Mouse (Mus musculus): ENCODE measurements around the gene Gm8362. TPM values are rescaled to one million over a fixed set of nuclear protein-coding genes. Genes with fewer than 3 reads are reported as not detected.
"Not testable (repeated sequence)": the region's sequence is repeated elsewhere in the genome, so short reads cannot be mapped to it uniquely, and the experiment has no call there.

Gene Gm8362
- total RNA-seq (2014; rRNA removed): not detected in 2 replicates
- not detected in 2 replicates for polyA plus RNA-seq (2015; fragmentation: Nextera tagmentation; extraction: Ambion mirVana)

DNA sequence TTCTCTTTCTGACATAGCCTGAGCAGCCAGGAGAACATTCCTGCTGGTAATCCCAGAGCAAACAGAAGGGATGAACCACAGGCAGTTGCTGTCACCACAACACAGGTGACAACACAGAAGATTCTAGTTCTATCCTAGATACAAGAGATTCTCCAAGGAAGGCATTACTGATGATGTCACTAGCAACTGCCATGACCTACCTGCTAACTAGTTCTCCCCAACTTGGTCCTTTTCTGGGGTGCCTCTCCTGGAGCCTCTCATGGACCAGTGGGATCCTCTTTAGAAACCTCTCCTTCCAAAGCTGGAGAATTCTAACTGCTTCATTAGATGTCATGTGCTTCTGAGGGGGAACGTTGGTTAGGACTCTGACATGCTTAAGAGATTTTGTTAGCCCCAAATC is at the start of gene Gm8362:
Gene Gm8362 (minus strand): TSS at position 101 of the 400 bp plus-strand sequence.
- not testable (repeated sequence) for ATAC-seq; H3K27me3 ChIP-seq (ENCODE audit: insufficient read depth, low read length)
- no CpG with 5 or more reads among the region's 1 CpGs for WGBS

DNA sequence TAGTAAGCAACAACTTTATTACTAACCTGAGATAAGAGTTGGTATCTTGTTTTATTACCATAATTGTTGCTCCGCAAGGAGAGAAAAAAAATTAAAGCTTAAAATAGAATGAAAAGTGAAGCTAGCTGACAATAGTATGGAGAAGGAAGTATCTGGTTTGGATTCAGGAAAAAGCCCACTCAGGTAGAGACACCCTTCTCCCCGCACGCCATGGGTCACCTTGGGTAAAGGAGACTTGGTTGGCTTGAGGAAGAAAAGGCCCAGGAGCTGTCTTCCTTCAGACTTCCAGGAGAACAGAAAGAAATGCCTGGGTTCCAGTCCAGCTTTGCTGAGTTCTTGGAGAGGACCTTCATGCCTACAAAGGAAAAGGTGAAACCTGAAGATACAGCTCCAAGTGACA is 49.1 kb upstream of the Gm8362 start:
- not testable (repeated sequence) for H3K27ac ChIP-seq; DNase-seq (ENCODE audit: low spot score); H3K36me3 ChIP-seq (ENCODE audit: insufficient read depth, low read length); ATAC-seq; H3K4me1 ChIP-seq (ENCODE audit: insufficient read depth, low read length); H3K9ac ChIP-seq (replicated peaks; ENCODE audit: low read length); H3K4me3 ChIP-seq (ENCODE audit: low read length); H3K27me3 ChIP-seq (ENCODE audit: insufficient read depth, low read length); H3K4me2 ChIP-seq (ENCODE audit: low read depth, low read length); H3K9me3 ChIP-seq (ENCODE audit: low read length)
- 93% methylated on average over 3 of the region's 3 CpGs for WGBS

More for the DNA sequence above, at the start of gene Gm8362:
- H3K27ac ChIP-seq; DNase-seq (ENCODE audit: low spot score); H3K9me3 ChIP-seq (ENCODE audit: low read length); H3K4me3 ChIP-seq (ENCODE audit: low read length); H3K4me2 ChIP-seq (ENCODE audit: low read depth, low read length); H3K4me1 ChIP-seq (ENCODE audit: insufficient read depth, low read length); H3K9ac ChIP-seq (replicated peaks; ENCODE audit: low read length); H3K36me3 ChIP-seq (ENCODE audit: insufficient read depth, low read length): not testable (repeated sequence)

- H3K4me1 ChIP-seq (ENCODE audit: insufficient read depth, low read length); H3K27me3 ChIP-seq (ENCODE audit: insufficient read depth, low read length); H3K9me3 ChIP-seq (ENCODE audit: low read length); H3K4me2 ChIP-seq (ENCODE audit: low read depth, low read length); DNase-seq (ENCODE audit: low spot score); H3K9ac ChIP-seq (replicated peaks; ENCODE audit: low read length); ATAC-seq; H3K27ac ChIP-seq; H3K36me3 ChIP-seq (ENCODE audit: insufficient read depth, low read length): not testable (repeated sequence)
- 7% methylated on average over 3 of the region's 13 CpGs for WGBS
- TF ChIP-seq CTCF (IDR thresholded peaks at IDR 0.05; ENCODE audit: low read depth): peak; percentile 56
- H3K4me3 ChIP-seq (ENCODE audit: low read length): peak overlapping the region; percentile 37
These were observed 17.0 kb downstream of the Gm8362 start for GRCm38 (mm10) chr14:6757231-6757536.

DNA sequence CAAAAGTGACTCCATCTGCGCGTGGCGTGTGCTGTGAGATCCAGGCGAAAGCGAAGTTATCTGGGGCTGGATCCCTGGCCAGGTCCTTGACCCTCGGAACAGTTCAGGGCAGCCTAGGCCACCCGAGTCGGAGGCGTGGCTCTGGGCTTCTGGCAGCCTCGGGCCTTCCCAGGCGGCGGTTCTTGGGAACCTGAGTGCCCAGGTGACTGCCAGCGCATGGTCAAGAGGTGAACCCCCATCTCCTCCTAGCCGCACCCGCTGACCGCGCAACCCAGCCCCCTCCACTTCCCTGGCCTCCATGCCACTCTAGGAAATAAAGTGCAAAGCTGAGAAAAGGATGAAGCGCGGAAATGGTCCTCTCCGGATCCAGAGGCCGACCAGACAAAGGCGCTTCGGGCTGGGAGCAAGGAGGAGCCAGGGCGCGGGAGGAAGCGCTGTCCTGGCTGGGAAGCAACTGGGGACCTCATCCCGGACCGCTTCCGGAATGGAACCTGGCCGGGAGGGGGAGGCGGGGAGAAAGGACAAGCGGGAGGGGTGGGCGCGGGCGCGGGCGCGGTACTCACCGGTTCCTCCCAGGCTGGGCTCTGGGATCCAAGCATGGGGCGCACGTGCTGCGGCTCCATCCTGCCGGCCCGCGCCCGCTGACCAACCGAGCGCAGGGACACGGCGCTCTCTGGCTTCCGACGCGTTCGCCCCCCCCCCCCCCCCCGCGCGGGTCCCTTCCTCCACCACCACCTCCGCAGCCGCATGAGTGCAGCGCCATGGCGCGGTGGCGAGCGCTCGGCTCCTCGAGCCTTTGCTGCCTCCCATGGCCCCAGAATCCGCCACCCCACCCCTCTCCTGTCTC is 17.6 kb downstream of the Gm8362 start:
- H3K9ac ChIP-seq (replicated peaks; ENCODE audit: low read length); H3K36me3 ChIP-seq (ENCODE audit: insufficient read depth, low read length); H3K4me1 ChIP-seq (ENCODE audit: insufficient read depth, low read length); H3K27me3 ChIP-seq (ENCODE audit: insufficient read depth, low read length); ATAC-seq; H3K9me3 ChIP-seq (ENCODE audit: low read length); H3K27ac ChIP-seq: not testable (repeated sequence)
- Histone ChIP-seq H3K4me2 (ENCODE audit: low read depth, low read length) (peak overlapping the region; percentile 37; the same call in 1 of the 2 replicates), H3K4me3 (ENCODE audit: low read length) (peak overlapping the region; percentile 37)
- 1% methylated on average over 29 of the region's 67 CpGs for WGBS
- DNase-seq (ENCODE audit: low spot score): peak; percentile 8

- H3K4me1 ChIP-seq (ENCODE audit: insufficient read depth, low read length); H3K4me2 ChIP-seq (ENCODE audit: low read depth, low read length); DNase-seq (ENCODE audit: low spot score); H3K27me3 ChIP-seq (ENCODE audit: insufficient read depth, low read length); ATAC-seq; H3K9ac ChIP-seq (replicated peaks; ENCODE audit: low read length); H3K9me3 ChIP-seq (ENCODE audit: low read length); H3K27ac ChIP-seq; H3K36me3 ChIP-seq (ENCODE audit: insufficient read depth, low read length); H3K4me3 ChIP-seq (ENCODE audit: low read length): not testable (repeated sequence)
- no CpG with 5 or more reads among the region's 2 CpGs for WGBS
These were observed 32.0 kb downstream of the Gm8362 start, which contains the start of gene Gm3636 for GRCm38 (mm10) chr14:6742232-6742631. Gene Gm3636 (minus strand): TSS chr14:6742332.

GRCm38 (mm10) chr14:6720151-6720550 is 54.1 kb downstream of the Gm8362 start, which contains the start of gene Gm8050:
Gene Gm8050 (minus strand): TSS chr14:6720251.
- not testable (repeated sequence) for DNase-seq (ENCODE audit: low spot score); H3K4me2 ChIP-seq (ENCODE audit: low read depth, low read length); H3K9ac ChIP-seq (replicated peaks; ENCODE audit: low read length); H3K4me3 ChIP-seq (ENCODE audit: low read length); H3K27me3 ChIP-seq (ENCODE audit: insufficient read depth, low read length); H3K9me3 ChIP-seq (ENCODE audit: low read length); H3K4me1 ChIP-seq (ENCODE audit: insufficient read depth, low read length); H3K36me3 ChIP-seq (ENCODE audit: insufficient read depth, low read length); H3K27ac ChIP-seq; ATAC-seq
- WGBS: no CpG with 5 or more reads among the region's 2 CpGs

Other genes with a start within 250 kb of the Gm8362 start
- gene Gm8356, start 237.1 kb downstream of the Gm8362 start, total RNA-seq (2014; rRNA removed): not detected in 2 replicates
- gene Gm8356, start 237.1 kb downstream of the Gm8362 start, polyA plus RNA-seq (2015; fragmentation: Nextera tagmentation; extraction: Ambion mirVana): not detected in 2 replicates
- 0.18 TPM in 1 of 2 replicates, not detected in the other for gene Gm3629, start 183.8 kb downstream of the Gm8362 start, total RNA-seq (2014; rRNA removed)
- 0.55 and 1.8 TPM in 2 replicates for gene Gm3629, start 183.8 kb downstream of the Gm8362 start, polyA plus RNA-seq (2015; fragmentation: Nextera tagmentation; extraction: Ambion mirVana)
- gene Gm3460, start 152.0 kb downstream of the Gm8362 start, total RNA-seq (2014; rRNA removed): not detected in 2 replicates
- 0.45 TPM in 1 of 2 replicates, not detected in the other for gene Gm3460, start 152.0 kb downstream of the Gm8362 start, polyA plus RNA-seq (2015; fragmentation: Nextera tagmentation; extraction: Ambion mirVana)
- gene Gm10251, start 90.2 kb downstream of the Gm8362 start, total RNA-seq (2014; rRNA removed): not detected in 2 replicates
- gene Gm10251, start 90.2 kb downstream of the Gm8362 start, polyA plus RNA-seq (2015; fragmentation: Nextera tagmentation; extraction: Ambion mirVana): not detected in 2 replicates
- gene Gm8050, start 54.2 kb downstream of the Gm8362 start, total RNA-seq (2014; rRNA removed): not detected in 2 replicates
- gene Gm8050, start 54.2 kb downstream of the Gm8362 start, polyA plus RNA-seq (2015; fragmentation: Nextera tagmentation; extraction: Ambion mirVana): not detected in 2 replicates
- 6.0 and 9.5 TPM in 2 replicates for gene Gm3636, start 32.1 kb downstream of the Gm8362 start, total RNA-seq (2014; rRNA removed)
- gene Gm3636, start 32.1 kb downstream of the Gm8362 start, polyA plus RNA-seq (2015; fragmentation: Nextera tagmentation; extraction: Ambion mirVana): 12.5 and 13.4 TPM in 2 replicates
- not detected in 2 replicates for gene Gm3642, start 65.9 kb upstream of the Gm8362 start, total RNA-seq (2014; rRNA removed)
- gene Gm3642, start 65.9 kb upstream of the Gm8362 start, polyA plus RNA-seq (2015; fragmentation: Nextera tagmentation; extraction: Ambion mirVana): not detected in 2 replicates
- gene Gm3667, start 115.6 kb upstream of the Gm8362 start, total RNA-seq (2014; rRNA removed): 5.2 and 6.8 TPM in 2 replicates
- 11.2 and 13.7 TPM in 2 replicates for gene Gm3667, start 115.6 kb upstream of the Gm8362 start, polyA plus RNA-seq (2015; fragmentation: Nextera tagmentation; extraction: Ambion mirVana)
- gene Gm6356, start 199.4 kb upstream of the Gm8362 start, total RNA-seq (2014; rRNA removed): not detected in 2 replicates
- not detected in 2 replicates for gene Gm6356, start 199.4 kb upstream of the Gm8362 start, polyA plus RNA-seq (2015; fragmentation: Nextera tagmentation; extraction: Ambion mirVana)